In genomic region chr13:99071413-99071812, GRCm38 (mm10) we compare ENCODE assay signal across 9 mouse cellular contexts.
DNase-seq lines count a peak whose midpoint lies in the region; ATAC-seq and TF ChIP-seq lines count a peak whose summit lies in the region.
"Had no signal": no experiment of that assay in that cellular context is flagged by ENCODE, and none has a peak within 500 bp of the region (broad histone marks: within the 10 kb centered on the region; RNA-seq: fewer than 3 reads in every experiment).

No protein-coding gene starts in this region.

- H3K79me2 ChIP-seq in C2C12 (ENCODE audit: control insufficient read depth, insufficient read depth) = no peaks in the 10 kb centered on the region

- no peak for ATAC-seq in heart, embryonic 11.5 days (replicated peaks; ENCODE audit: insufficient number of reproducible peaks, low FRiP score, low TSS enrichment)
- ATAC-seq in hindbrain, embryonic 16.5 days = peak; percentile 44

- H3K79me3 ChIP-seq in C2C12 (ENCODE audit: low read depth) = no peaks in the 10 kb centered on the region

- WGBS in heart, embryonic 11.5 days (ENCODE audit: insufficient replicate concordance) = 9% methylated on average over 6 of the region's 6 CpGs
- WGBS in hindbrain, embryonic 16.5 days = 27% methylated on average over 6 of the region's 6 CpGs

- H3K4me1 ChIP-seq in heart, embryonic 11.5 days (ENCODE audit: control insufficient read depth, insufficient read depth, low read length) = peaks cover 3% of the 10 kb centered on the region; the same call in 1 of the 2 replicates
- peaks cover 5% of the 10 kb centered on the region for H3K4me1 ChIP-seq in hindbrain, embryonic 16.5 days (ENCODE audit: control insufficient read depth, insufficient read depth, low read depth, low read length)

- H3K4me3 ChIP-seq in heart, embryonic 11.5 days (ENCODE audit: low read depth, low read length) = no peak overlapping the region
- no peak overlapping the region for H3K4me3 ChIP-seq in C2C12 (ENCODE audit: insufficient read depth, poor library complexity, severe bottlenecking)
- no peak overlapping the region for H3K4me3 ChIP-seq in hindbrain, embryonic 16.5 days (ENCODE audit: low read length)
- H3K4me3 ChIP-seq: megakaryocyte, embryonic 14.5 days had no signal

- TF ChIP-seq CTCF in C2C12 (IDR thresholded peaks at IDR 0.05; ENCODE audit: control insufficient read depth, insufficient read depth, insufficient read length) = no peak

- no peak overlapping the region for H3K4me2 ChIP-seq in heart, embryonic 11.5 days
- no peak overlapping the region for H3K4me2 ChIP-seq in hindbrain, embryonic 16.5 days (ENCODE audit: low read length)

- H3K9ac ChIP-seq in heart, embryonic 11.5 days (ENCODE audit: low read depth, low read length) = no peak overlapping the region
- no peak overlapping the region for H3K9ac ChIP-seq in hindbrain, embryonic 16.5 days (ENCODE audit: low read depth, low read length)

- no peaks in the 10 kb centered on the region for H3K9me3 ChIP-seq in heart, embryonic 11.5 days (replicated peaks; ENCODE audit: control insufficient read depth, low read length)
- no peaks in the 10 kb centered on the region for H3K9me3 ChIP-seq in hindbrain, embryonic 16.5 days (ENCODE audit: control insufficient read depth, low read length)

- H3K27me3 ChIP-seq in heart, embryonic 11.5 days (ENCODE audit: control insufficient read depth, insufficient read depth, low read length) = no peaks in the 10 kb centered on the region
- no peaks in the 10 kb centered on the region for H3K27me3 ChIP-seq in C2C12 (ENCODE audit: control insufficient read depth, insufficient read depth, insufficient read length)
- no peaks in the 10 kb centered on the region for H3K27me3 ChIP-seq in hindbrain, embryonic 16.5 days (replicated peaks; ENCODE audit: control insufficient read depth, insufficient read depth, low read length)

- peak; percentile 98 for DNase-seq in heart, adult 11 months
- DNase-seq in gastrocnemius, postnatal 25 days = peak; percentile 68
- no peak for DNase-seq in cerebellum, postnatal 25 days
- DNase-seq in right cerebral cortex, postnatal 36 days (ENCODE audit: low spot score in 2 of 2) = no peak
- DNase-seq in thymus, postnatal 14 days = no peak

- H3K27ac ChIP-seq in heart, embryonic 11.5 days (ENCODE audit: low read depth, low read length) = no peak overlapping the region
- no peak overlapping the region for H3K27ac ChIP-seq in hindbrain, embryonic 16.5 days (ENCODE audit: low read depth, low read length)

- no peak overlapping the region for H3ac ChIP-seq in C2C12 (ENCODE audit: control insufficient read depth, insufficient read length, low read depth)

- H3K36me3 ChIP-seq in heart, embryonic 11.5 days (ENCODE audit: control insufficient read depth, insufficient read depth, low read length) = no peaks in the 10 kb centered on the region
- H3K36me3 ChIP-seq in C2C12 (ENCODE audit: control insufficient read depth, insufficient read depth) = no peaks in the 10 kb centered on the region
- H3K36me3 ChIP-seq in hindbrain, embryonic 16.5 days (ENCODE audit: control insufficient read depth, insufficient read depth, low read length) = no peaks in the 10 kb centered on the region

TF ChIP-seq in C2C12, 6 proteins besides CTCF, POLR2A, EP300 and RAD21:
- no peak for TF ChIP-seq CEBPB (IDR thresholded peaks at IDR 0.05; ENCODE audit: low read depth)
- peak; percentile 86 for TF ChIP-seq MYOD1 (IDR thresholded peaks at IDR 0.05; ENCODE audit: control insufficient read depth, insufficient read length, low read depth)

Comparison
In these comparisons a context has a peak if more than half of its experiments do, and no peak if none do; other contexts are left out.
1. DNase-seq: peak in heart, adult 11 months (single experiment) and gastrocnemius, postnatal 25 days (single experiment); none in cerebellum, postnatal 25 days (0 of 2), right cerebral cortex, postnatal 36 days (0 of 2) and thymus, postnatal 14 days (single experiment).